Mouse (Mus musculus) urinary bladder, postnatal 14 days (tissue): Measurements from ENCODE around the gene Gbf1.
A peak's percentile ranks its signal among the peaks of the same experiment; 100 is the strongest.

Experiments used
- DNase-seq: peaks from one replicate; pipeline ENCODE4 v3.0.0; 2021; ENCODE audit warnings: low spot score

Gene Gbf1

GRCm38 (mm10) chr19:46329951-46330350 lies 177.6 kb downstream of the Gbf1 start:
- DNase-seq: peak; percentile 89

GRCm38 (mm10) chr19:46330696-46331095 lies 178.4 kb downstream of the Gbf1 start:
- DNase-seq: no peak

GRCm38 (mm10) chr19:46331326-46331725 lies 179.0 kb downstream of the Gbf1 start:
- DNase-seq: no peak

- DNase-seq: no peak
Observed at GRCm38 (mm10) chr19:46331936-46332335, 179.6 kb downstream of the Gbf1 start.

GRCm38 (mm10) chr19:46332721-46333339 lies 180.5 kb downstream of the Gbf1 start:
- DNase-seq: no peak

- DNase-seq: no peak
Observed at GRCm38 (mm10) chr19:46333906-46334305, 181.6 kb downstream of the Gbf1 start.
